ENCODE assay signal across 12 mouse cellular contexts in genomic region chr11:15769651-15770617, GRCm38 (mm10).
A peak's percentile ranks its signal among the peaks of the same experiment; 100 is the strongest.
DNase-seq lines count a peak whose midpoint lies in the region; ATAC-seq and TF ChIP-seq lines count a peak whose summit lies in the region.
"Had no signal": no experiment of that assay in that cellular context is flagged by ENCODE, and none has a peak within 500 bp of the region (broad histone marks: within the 10 kb centered on the region; RNA-seq: fewer than 3 reads in every experiment).

No protein-coding gene starts in this region.

- H3K27ac ChIP-seq in layer of hippocampus, adult 2 months: no peak overlapping the region; the same call in 1 of the 2 replicates
- no peak overlapping the region for H3K27ac ChIP-seq in forebrain, embryonic 14.5 days (ENCODE audit: low read depth, low read length)
- no peak overlapping the region for H3K27ac ChIP-seq in forebrain, embryonic 12.5 days
- H3K27ac ChIP-seq: heart, adult 2 months; midbrain, embryonic 13.5 days had no signal

- no peaks in the 10 kb centered on the region for H3K27me3 ChIP-seq in forebrain, embryonic 14.5 days (replicated peaks; ENCODE audit: control insufficient read depth, insufficient read depth, low read length)
- no peaks in the 10 kb centered on the region for H3K27me3 ChIP-seq in forebrain, embryonic 12.5 days
- H3K27me3 ChIP-seq: midbrain, embryonic 13.5 days; Patski had no signal

- H3K4me3 ChIP-seq in layer of hippocampus, adult 2 months: no peak overlapping the region
- no peak overlapping the region for H3K4me3 ChIP-seq in forebrain, embryonic 14.5 days (ENCODE audit: low read depth, low read length)
- H3K4me3 ChIP-seq in forebrain, embryonic 12.5 days (replicated peaks): no peak overlapping the region
- H3K4me3 ChIP-seq: heart, adult 2 months; midbrain, embryonic 13.5 days had no signal

- intact Hi-C loops in gastrocnemius, postnatal 14 days (cut with DNase I; ENCODE audit: low total_unique reads): no loop called here
- intact Hi-C loops in left cerebral cortex, postnatal 25 days (cut with DNase I): no loop called here

- peak; percentile 15 to 26 for DNase-seq in layer of hippocampus, adult 2 months (ENCODE audit: low spot score in 2 of 2)
- DNase-seq in layer of hippocampus, postnatal 36 days: no peak
- peak; percentile 17 for DNase-seq in NIH3T3 (ENCODE audit: low read depth)
- peak; percentile 14 for DNase-seq in gastrocnemius, postnatal 14 days
- peak; percentile 28 to 89 for DNase-seq in left cerebral cortex, postnatal 25 days (ENCODE audit: low spot score in 2 of 2)
- no peak for DNase-seq in forebrain, embryonic 14.5 days (ENCODE audit: low spot score)
- DNase-seq in kidney, postnatal 25 days: no peak
- DNase-seq: lung, adult 18-20 months had no signal

- no peak for ATAC-seq in forebrain, embryonic 14.5 days
- ATAC-seq in forebrain, embryonic 12.5 days (ENCODE audit: low FRiP score): no peak
- ATAC-seq: midbrain, embryonic 13.5 days; Patski had no signal

- H3K36me3 ChIP-seq in forebrain, embryonic 14.5 days (ENCODE audit: control insufficient read depth, insufficient read depth, low read length): no peaks in the 10 kb centered on the region
- no peaks in the 10 kb centered on the region for H3K36me3 ChIP-seq in forebrain, embryonic 12.5 days (replicated peaks)
- H3K36me3 ChIP-seq: midbrain, embryonic 13.5 days had no signal

- H3K4me2 ChIP-seq in forebrain, embryonic 14.5 days (ENCODE audit: low read length): no peak overlapping the region
- no peak overlapping the region for H3K4me2 ChIP-seq in forebrain, embryonic 12.5 days
- H3K4me2 ChIP-seq: midbrain, embryonic 13.5 days had no signal

- H3K9ac ChIP-seq in forebrain, embryonic 14.5 days (ENCODE audit: low read length): no peak overlapping the region
- H3K9ac ChIP-seq in forebrain, embryonic 12.5 days: no peak overlapping the region
- H3K9ac ChIP-seq: midbrain, embryonic 13.5 days had no signal

- WGBS in forebrain, embryonic 14.5 days: 75% methylated on average over 3 of the region's 3 CpGs
- 80% methylated on average over 3 of the region's 3 CpGs for WGBS in forebrain, embryonic 12.5 days

- no peak for TF ChIP-seq CTCF in layer of hippocampus, adult 2 months (conservative IDR thresholded peaks at IDR 0.05)

- H3K9me3 ChIP-seq in forebrain, embryonic 14.5 days (replicated peaks; ENCODE audit: control insufficient read depth, low read length): no peaks in the 10 kb centered on the region
- no peaks in the 10 kb centered on the region for H3K9me3 ChIP-seq in forebrain, embryonic 12.5 days
- H3K9me3 ChIP-seq: midbrain, embryonic 13.5 days had no signal

- no peaks in the 10 kb centered on the region for H3K4me1 ChIP-seq in forebrain, embryonic 14.5 days (ENCODE audit: control insufficient read depth, insufficient read depth, low read length)
- H3K4me1 ChIP-seq in forebrain, embryonic 12.5 days: no peaks in the 10 kb centered on the region
- H3K4me1 ChIP-seq: midbrain, embryonic 13.5 days had no signal

Comparison
In these comparisons a context has a peak if more than half of its experiments do, and no peak if none do; other contexts are left out.
1. DNase-seq: peak in layer of hippocampus, adult 2 months (2 of 2), NIH3T3 (single experiment), gastrocnemius, postnatal 14 days (single experiment) and left cerebral cortex, postnatal 25 days (2 of 2); none in layer of hippocampus, postnatal 36 days (0 of 2), forebrain, embryonic 14.5 days (single experiment) and kidney, postnatal 25 days (0 of 2).